Mouse (Mus musculus) ES-Bruce4 (cell line): ENCODE results near the gene C1qc. TPM values are rescaled to one million over a fixed set of nuclear protein-coding genes. Genes with fewer than 3 reads are reported as not detected.

ENCODE experiments used
- H3K27ac ChIP-seq: 2 replicates; pipeline ENCODE4 v1.5.1; 2012; ENCODE audit warnings: low read length, inconsistent platforms; ENCODE audit not compliant: insufficient read depth
- H3K27me3 ChIP-seq: 2 replicates; pipeline ENCODE4 v1.6.1; 2012; ENCODE audit warnings: mild to moderate bottlenecking, low read length, inconsistent platforms; ENCODE audit not compliant: control insufficient read depth, poor library complexity, insufficient read depth, severe bottlenecking
- H3K36me3 ChIP-seq: 2 replicates; pipeline ENCODE4 v1.6.1; 2012; ENCODE audit warnings: inconsistent platforms, mild to moderate bottlenecking, low read length, moderate library complexity; ENCODE audit not compliant: control insufficient read depth, poor library complexity, insufficient read depth, severe bottlenecking
- H3K4me1 ChIP-seq: one replicate; pipeline ENCODE4 v1.8.1; 2011; ENCODE audit warnings: low read length; ENCODE audit not compliant: control insufficient read depth, insufficient read depth
- H3K4me3 ChIP-seq: 2 replicates; pipeline ENCODE4 v1.5.1; 2011; ENCODE audit warnings: low read depth, mild to moderate bottlenecking, low read length
- H3K9ac ChIP-seq: 2 replicates; pipeline ENCODE4 v1.6.1; 2012; ENCODE audit warnings: low read depth, mild to moderate bottlenecking, inconsistent platforms; ENCODE audit not compliant: poor library complexity, severe bottlenecking
- H3K9me3 ChIP-seq: replicated peaks from 2 replicates; pipeline ENCODE4 v1.6.1; 2012; ENCODE audit warnings: mild to moderate bottlenecking, low read length, inconsistent platforms; ENCODE audit not compliant: control insufficient read depth, poor library complexity, insufficient read depth, severe bottlenecking
- CTCF ChIP-seq: IDR thresholded peaks from one replicate; pipeline ENCODE4 v1.8.1; 2011; ENCODE audit warnings: low read depth, low read length
- EP300 ChIP-seq: IDR thresholded peaks from 2 replicates; pipeline ENCODE4 v1.6.1; 2011; ENCODE audit warnings: low read depth, low read length; ENCODE audit not compliant: insufficient read depth
- POLR2A ChIP-seq: IDR thresholded peaks from one replicate; pipeline ENCODE4 v1.8.1; 2011; ENCODE audit warnings: low read length; ENCODE audit not compliant: insufficient read depth
- polyA plus RNA-seq: library from polyadenylated mRNA; stranded (reverse); fragments of >200 nt; gene quantifications from 2 replicates; pipeline ENCODE4 v1.2.4, GENCODE M21; 2011; ENCODE audit warnings: low read depth; ENCODE audit not compliant: missing spikeins, insufficient read depth, insufficient read length

The C1qc gene
- polyA plus RNA-seq, result not detected in 2 replicates

DNA sequence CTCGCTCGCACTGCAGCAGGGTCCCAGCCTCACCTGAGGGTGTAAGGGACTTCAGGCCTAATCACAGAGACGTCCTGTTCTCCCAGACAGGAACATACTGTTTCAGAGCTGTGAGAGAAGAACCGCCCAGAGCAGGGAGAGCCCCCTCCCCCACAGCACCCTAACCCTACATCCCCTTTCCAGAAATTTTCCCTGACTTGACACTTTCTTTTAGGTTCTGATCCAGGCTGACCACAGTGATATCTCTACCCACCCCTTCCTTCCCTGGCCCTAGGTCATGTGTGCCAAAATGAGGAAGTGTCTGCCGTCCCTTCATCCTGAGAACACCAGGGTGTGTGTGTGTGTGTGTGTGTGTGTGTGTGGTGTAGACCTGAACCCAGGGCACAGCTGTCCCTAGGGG, at the start of gene C1qc:
TSS of gene C1qc (minus strand) at position 255 of the 400 bp plus-strand sequence.
- Histone ChIP-seq H3K27me3 (no peaks in the 10 kb centered on the region), H3K9ac (no peak within 1 kb of the TSS), H3K4me1 (peaks cover 4% of the 10 kb centered on the region)

DNA sequence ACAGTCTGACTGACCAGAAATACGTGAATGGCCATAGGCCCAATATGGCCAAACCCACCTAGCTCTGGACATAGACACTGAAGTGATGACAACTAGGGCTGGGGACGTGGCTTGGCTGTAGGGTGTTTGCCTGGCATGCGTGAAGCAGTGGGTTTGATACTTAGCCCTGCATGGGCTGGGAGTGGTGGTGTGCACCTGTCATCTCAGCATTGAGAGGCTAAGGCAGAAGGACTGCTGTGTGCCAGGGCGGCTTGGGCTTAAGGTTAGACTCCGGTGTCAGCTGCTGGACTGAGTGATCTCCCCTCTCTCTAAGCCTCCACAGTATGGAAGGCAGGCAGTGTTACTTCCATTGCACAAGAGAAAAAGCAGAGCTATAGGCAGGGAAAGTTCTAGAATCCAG, 45.1 kb upstream of the C1qc start:
- Histone ChIP-seq H3K4me1 (no peaks in the 10 kb centered on the region), H3K9me3 (no peaks in the 10 kb centered on the region), H3K4me3 (no peak overlapping the region), H3K9ac (no peak overlapping the region), H3K36me3 (no peaks in the 10 kb centered on the region), H3K27me3 (no peaks in the 10 kb centered on the region), H3K27ac (no peak overlapping the region)
- TF ChIP-seq EP300, result no peak
- TF ChIP-seq CTCF, result no peak

More for the DNA sequence above, at the start of gene C1qc:
- TF ChIP-seq CTCF, result no peak
- no peak for TF ChIP-seq EP300
- TF ChIP-seq POLR2A, result no peak
- Histone ChIP-seq H3K9me3 (no peaks in the 10 kb centered on the region), H3K4me3 (no peak within 1 kb of the TSS), H3K27ac (no peak within 1 kb of the TSS), H3K36me3 (no peaks in the 10 kb centered on the region)

DNA sequence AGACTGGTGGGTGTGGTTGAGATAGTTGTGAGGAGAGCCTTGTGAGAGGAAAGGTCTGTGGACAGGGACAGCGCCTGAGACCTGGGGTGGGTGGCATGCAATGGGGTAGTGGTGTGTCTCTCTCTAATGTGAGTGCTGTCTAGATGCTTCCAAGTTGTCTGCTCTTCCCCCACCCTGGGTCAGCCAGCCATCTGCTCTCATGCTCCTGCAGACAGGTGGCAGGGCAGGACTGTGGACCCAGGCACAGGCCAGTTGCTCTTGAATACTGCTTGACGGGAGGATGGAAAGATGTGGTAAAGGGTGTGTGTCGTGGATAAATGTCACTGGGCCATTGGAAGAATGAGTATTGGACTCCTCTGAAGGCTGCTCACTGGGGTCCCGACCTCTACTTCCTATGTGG, 44.5 kb upstream of the C1qc start:
- H3K9me3 ChIP-seq, result no peaks in the 10 kb centered on the region
- no peak overlapping the region for H3K27ac ChIP-seq
- no peak overlapping the region for H3K4me3 ChIP-seq
- no peaks in the 10 kb centered on the region for H3K27me3 ChIP-seq
- TF ChIP-seq POLR2A, result no peak
- no peak for TF ChIP-seq EP300
- no peak for TF ChIP-seq CTCF
- H3K4me1 ChIP-seq, result no peaks in the 10 kb centered on the region
- no peak overlapping the region for H3K9ac ChIP-seq
- H3K36me3 ChIP-seq, result no peaks in the 10 kb centered on the region

DNA sequence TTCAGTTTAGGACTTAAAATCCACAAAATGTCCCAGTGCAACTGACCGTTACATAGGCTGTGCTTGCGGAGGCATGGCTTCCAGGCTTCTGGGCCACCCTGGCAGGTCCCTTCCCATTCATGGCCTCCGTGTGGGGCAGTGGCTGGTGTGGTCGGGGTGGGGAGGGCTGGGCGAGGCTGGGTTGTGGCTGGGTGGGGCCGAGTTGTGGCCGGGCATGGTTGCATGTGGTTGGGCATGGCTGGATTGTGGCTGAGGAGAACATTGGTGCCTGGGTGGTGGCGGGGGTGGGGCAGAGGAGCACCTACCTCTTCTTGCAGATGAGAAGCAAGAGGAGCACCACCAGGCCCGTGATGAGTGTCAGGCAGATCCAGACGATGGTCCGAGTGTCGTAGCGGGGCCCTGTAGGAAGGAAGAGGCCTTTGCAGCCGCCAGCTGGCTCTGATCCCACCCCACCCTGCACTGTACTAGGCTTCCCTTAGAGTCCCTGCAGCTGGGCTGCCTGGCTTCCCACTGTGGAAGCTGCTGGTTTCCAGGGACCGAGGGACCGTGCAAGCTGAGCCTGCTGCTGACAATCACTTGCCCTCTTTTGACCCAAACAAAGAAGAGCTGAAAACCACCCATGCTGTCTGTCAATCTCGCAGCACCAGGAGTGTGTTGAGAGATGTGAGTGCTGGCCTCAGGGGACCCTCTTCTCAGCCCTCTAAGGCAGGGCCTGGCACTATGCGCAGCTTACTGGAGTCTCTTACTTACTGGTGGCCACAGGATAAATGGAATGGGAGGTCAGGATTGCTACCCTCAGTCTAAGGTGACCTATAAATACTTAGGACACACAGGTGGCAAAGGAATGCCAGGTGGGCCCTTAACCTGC, 42.1 kb upstream of the C1qc start:
- TF ChIP-seq EP300 (no peak), POLR2A (no peak), CTCF (no peak)
- Histone ChIP-seq H3K27ac (no peak overlapping the region), H3K9ac (no peak overlapping the region), H3K9me3 (no peaks in the 10 kb centered on the region), H3K4me1 (no peaks in the 10 kb centered on the region), H3K27me3 (no peaks in the 10 kb centered on the region), H3K36me3 (no peaks in the 10 kb centered on the region), H3K4me3 (no peak overlapping the region)

DNA sequence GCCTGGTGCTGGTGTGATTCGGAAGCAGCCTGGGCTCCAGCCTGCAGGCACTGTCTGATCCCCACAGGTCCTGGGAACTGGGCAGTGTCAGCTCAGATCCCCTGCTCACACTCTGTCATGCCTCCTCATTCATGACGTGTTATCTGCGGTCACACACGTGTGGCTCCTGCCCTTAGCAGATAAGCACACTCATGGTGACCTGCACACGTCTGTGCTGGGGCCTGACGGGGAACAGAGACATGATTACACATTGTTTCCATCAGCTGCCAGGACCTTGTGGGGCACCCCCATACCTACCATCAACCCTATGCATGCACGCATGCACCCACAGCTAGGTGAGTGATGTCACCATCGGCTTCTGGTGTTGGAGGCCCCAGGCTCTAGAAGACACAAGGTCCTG, 37.6 kb upstream of the C1qc start:
- no peaks in the 10 kb centered on the region for H3K27me3 ChIP-seq

DNA sequence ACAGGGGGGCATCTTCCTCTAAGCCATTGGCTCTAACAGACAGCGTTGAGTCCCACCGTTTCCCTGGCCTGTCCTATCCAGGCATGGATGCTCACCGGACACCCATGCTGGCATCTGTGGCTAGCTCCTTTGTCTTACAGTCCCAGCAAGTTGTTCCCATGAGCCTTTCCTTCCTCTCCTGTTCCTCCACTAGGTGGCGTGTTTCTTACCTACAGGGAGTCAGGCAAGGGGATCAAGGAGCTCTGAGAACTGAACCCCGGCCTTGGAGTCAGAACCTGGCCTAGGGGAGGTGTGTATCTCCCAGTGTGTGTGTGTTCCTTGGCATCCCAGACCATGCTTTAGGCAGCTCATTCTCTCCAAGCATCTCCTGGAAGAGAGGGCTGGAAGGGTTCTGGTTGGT, 36.1 kb upstream of the C1qc start:
- H3K9ac ChIP-seq, result no peak overlapping the region
- no peaks in the 10 kb centered on the region for H3K27me3 ChIP-seq
- no peaks in the 10 kb centered on the region for H3K36me3 ChIP-seq
- no peaks in the 10 kb centered on the region for H3K4me1 ChIP-seq
- TF ChIP-seq CTCF, result peak; percentile 70
- TF ChIP-seq EP300, result no peak
- no peak for TF ChIP-seq POLR2A
- no peak overlapping the region for H3K27ac ChIP-seq
- H3K9me3 ChIP-seq, result no peaks in the 10 kb centered on the region
- H3K4me3 ChIP-seq, result no peak overlapping the region

More for the DNA sequence above, 37.6 kb upstream of the C1qc start:
- no peak overlapping the region for H3K27ac ChIP-seq
- H3K4me3 ChIP-seq, result no peak overlapping the region
- H3K9ac ChIP-seq, result no peak overlapping the region
- no peaks in the 10 kb centered on the region for H3K9me3 ChIP-seq
- TF ChIP-seq POLR2A (no peak), EP300 (no peak), CTCF (no peak)
- H3K36me3 ChIP-seq, result no peaks in the 10 kb centered on the region
- no peaks in the 10 kb centered on the region for H3K4me1 ChIP-seq
